Mouse (Mus musculus): ENCODE data around the gene Pef1.
A peak's percentile ranks its signal among the peaks of the same experiment; 100 is the strongest.

Gene Pef1

DNA sequence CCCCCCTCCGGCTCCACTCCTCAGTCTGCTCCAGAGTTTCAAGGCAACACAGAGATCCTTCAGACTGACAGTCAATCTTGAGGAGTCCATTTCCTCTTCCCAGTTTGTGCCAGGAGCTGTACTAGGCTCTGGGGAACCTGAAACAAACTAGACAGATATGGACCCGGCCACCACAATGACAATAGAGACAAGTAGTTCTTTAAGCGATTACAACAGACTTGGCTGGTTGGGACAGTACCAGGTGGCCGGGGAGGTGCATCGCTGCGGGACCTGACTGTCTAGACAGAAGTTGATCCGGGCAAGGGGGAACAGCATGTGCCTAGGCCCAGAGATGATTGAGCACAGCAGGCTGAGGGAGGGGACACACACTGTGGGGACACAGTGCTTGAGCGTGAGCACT, 1.2 kb upstream of the Pef1 start:
- DNase-seq, result no peak

DNA sequence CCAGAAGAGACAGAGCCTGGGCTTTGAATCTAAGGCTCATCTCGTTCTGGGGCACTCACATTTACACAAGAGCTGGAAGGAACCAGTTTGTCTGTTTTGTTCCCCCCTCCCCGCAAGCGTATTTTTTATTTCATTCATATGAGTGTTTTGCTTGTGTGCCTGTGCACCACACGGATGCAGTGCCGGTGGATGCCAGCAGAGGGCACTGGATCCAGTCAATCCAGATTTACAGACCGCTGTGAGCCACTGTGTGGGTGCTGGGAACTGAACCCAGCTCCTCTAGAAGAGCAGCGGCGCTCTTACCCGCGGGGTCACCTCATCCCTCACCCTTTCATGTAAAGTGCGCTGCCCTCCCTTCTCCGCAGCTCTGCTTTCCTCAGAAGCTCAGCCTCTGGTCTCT, 1.3 kb downstream of the Pef1 start:
- no peak for DNase-seq

DNA sequence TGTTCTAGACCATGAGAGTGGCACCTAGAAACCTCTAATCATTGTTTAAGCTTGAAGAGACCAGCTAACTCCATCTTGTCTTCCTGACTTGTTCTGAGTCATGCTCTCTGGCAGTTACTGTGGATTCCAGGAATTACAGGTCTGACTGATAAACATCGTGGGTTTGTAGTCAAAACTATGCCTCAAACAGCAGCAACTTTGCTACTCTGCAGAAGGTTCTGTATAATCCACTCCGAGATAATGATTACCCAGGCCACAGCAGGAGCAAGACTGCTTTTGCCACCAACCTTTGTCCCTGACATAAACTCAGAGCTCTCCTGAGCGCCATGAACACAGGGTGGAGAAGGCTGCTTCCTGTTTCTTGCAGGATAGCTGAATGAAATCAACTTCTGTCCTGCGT, 2.2 kb downstream of the Pef1 start:
- peak; percentile 90 for DNase-seq

- DNase-seq, result no peak
Measured at GRCm38 (mm10) chr4:130107065-130107443, 4.7 kb downstream of the Pef1 start.

DNA sequence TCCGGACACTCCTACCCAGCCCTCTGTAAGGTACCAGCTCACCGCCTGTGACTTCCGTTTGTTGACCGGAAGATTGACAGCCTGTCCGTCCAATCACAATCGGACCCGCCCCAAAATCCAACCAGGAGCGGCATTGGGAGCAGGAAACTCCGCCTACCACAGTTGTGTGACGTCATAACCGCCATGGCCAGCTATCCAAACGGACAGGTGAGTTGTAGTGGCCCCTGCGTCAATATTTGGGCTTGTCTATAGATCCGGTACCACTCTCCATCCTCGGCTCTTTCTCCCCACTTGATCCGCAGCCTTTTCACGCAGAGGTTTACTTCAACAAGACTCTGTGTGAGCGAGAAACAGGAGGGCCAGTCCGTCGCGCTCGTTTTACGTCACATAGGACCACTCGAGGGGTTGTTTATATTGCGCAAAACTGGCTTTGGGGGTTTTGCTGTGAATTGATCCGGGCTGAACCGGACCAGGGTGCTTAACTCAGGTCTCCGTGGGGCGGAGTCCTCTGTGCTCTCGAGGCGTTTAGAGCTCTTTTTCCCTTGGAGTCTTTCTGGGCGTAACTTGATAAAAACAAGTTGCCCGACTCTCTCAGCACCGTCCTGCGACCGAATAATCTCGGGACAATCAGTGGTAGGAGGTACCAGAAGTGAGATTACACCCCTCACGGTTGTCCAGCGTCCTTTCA, 5.2 kb downstream of the Pef1 start:
- DNase-seq, result peak; percentile 100

DNA sequence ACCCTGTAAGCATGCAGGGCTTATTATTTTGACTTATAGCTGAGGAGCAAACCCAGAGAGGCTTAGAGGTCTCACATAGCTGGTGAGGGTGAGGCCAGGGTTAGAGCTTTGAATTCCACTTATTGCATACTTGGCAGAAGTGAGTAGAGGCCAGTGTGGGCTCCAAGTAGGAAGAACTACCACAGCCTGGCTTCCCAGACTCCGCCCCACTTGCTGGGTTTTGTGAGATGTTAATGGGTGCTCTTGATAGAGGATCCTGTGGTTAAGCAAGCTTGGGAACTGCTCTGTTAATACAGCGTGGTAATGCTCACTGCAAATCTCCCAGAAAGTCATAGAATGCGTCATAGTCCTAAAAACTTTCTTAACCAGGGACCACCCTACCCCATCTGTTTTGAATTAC, 6.6 kb downstream of the Pef1 start:
- DNase-seq, result no peak

DNA sequence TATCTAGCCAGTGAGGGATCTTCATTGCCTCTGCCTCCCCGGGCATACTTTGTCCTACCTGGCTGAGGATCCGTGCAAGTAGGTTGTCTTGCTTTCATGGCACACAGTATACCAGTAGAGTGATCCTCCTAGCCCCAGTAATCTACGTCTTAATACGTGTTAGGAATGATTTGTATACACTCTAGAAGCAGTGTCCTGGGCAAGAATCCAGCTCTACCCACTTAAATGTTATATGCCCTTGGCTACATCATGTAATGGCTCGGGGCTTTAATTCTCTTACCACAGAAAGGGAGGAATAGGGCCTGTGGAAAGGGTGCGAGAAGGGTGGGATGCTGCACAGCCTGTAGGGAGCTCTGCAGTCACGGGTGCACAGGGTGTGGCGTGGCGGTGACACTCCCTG, 7.3 kb downstream of the Pef1 start:
- DNase-seq, result no peak

- DNase-seq, result no peak
Measured at GRCm38 (mm10) chr4:130110091-130110490, 7.7 kb downstream of the Pef1 start.

- no peak for DNase-seq
Measured at GRCm38 (mm10) chr4:130112299-130112698, 9.9 kb downstream of the Pef1 start.

DNA sequence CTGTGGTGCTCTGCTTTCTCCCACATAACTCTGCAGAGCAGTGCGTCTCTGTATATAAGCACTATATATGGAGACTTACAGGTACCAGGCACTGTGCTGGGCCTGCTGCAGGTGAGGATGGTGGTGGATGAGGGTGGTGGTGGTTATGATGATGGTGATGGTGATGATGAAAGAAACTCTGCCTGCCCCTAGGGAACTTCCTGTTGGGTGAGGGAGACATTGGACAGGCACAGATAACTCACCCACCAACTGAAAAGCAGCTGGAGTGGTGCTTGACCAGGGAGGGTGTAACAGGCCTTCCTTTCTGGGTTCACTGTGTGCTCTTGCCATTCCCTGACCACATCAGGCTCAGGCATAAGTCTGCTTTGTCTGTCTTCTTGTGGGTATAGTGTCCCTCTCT, 10.4 kb downstream of the Pef1 start:
- DNase-seq, result no peak

DNA sequence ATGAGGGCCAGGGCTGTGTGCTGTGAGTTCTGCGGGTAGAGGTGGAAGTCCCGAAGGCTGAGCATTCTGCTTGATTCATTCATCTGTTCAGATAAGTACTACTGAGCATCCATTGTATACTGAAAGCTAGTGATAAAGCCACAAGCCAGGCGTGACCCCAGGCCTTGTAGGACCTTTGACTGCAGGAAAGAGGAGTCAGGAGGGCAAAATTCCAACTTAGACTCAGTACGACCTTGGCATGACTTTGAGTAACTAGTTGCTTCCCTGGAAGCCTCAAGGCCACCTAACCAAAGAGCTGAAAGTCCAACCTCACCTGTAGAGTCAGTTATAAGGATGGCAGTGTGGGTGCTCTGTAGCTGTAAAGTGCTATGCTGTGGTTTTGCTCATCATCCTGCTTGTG, 18.4 kb downstream of the Pef1 start:
- DNase-seq, result no peak

DNA sequence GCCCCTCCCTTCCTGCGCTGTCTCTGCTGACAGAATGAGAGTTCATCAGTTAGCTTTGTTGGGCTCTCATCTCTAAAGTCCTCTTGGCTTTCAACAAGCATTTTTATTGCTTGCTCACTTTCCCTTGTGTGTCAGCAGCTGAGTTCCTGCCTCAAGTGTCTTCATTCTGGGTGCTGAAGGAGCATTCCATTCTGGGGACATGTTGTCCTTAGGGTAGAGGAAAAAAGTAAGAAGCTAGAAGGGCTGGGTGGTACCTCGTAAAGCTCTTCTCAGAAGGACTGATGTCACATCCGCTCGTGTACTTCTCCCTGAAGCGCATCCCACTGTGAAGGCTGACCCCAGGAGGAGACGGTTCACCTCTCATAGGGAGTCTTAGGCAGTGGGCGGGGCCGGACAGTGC, 19.2 kb downstream of the Pef1 start:
- DNase-seq, result no peak

- DNase-seq, result no peak
Measured at GRCm38 (mm10) chr4:130123020-130123419, 20.7 kb downstream of the Pef1 start.

DNA sequence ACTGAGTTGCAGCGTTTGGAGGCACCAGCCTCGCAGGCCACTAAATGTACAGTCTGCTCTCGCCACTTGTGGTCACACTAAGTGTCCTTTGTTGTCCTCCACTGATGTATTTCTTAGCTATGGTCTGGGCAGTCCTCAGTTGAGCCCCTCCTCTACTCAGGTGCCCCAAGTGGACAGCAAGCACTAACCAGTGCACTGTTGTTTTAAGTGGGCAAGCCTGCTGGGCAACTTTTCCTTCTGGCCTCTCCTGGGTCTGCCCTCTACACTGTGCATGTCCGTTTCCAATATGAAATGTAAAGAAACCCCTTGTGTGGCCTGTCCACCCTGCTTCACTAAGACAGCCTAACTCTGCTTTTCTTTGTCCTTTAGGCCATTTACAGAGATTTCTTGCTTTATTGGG, 21.8 kb downstream of the Pef1 start:
- DNase-seq, result no peak

- DNase-seq, result peak; percentile 28
Measured at GRCm38 (mm10) chr4:130125164-130125563, 22.8 kb downstream of the Pef1 start.

DNA sequence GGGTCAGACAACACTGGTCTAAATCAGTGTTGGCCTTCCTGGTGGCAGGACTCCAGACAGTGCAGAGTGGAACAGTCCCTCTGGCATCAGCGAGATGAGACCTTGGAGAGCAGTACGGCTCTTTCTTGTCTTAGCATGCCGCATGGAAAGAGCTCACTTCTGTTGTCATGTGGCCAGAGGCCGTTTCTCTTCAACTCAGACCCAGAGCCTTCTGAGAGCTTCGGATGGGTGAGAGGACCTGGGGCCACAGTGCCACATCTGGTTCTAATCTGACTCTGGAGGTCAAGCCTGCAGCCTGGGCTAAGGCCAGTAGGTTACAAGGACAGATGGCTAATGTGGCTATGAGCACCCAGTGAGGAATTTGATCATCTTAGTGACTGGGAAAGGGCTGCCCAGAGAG, 23.6 kb downstream of the Pef1 start:
- no peak for DNase-seq

DNA sequence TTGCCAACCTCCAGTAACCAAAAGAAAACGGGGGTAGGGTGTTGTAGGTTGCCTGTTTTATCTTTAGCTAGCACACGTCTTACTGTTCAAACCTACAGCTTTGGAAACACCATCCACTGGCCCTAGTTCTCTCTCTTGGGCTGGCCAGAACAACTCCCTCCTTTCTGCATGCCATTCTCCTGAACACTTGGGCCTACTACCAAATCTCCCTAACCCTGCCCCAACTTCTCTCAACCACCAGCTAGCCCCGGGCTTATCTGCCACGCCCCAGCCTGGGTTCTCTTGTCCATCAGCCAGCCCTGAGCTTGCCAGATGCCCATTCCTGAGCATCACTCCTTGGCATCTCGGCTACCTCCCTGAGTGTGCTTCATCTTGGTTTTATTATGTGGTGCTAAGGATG, 26.5 kb downstream of the Pef1 start:
- no peak for DNase-seq

DNA sequence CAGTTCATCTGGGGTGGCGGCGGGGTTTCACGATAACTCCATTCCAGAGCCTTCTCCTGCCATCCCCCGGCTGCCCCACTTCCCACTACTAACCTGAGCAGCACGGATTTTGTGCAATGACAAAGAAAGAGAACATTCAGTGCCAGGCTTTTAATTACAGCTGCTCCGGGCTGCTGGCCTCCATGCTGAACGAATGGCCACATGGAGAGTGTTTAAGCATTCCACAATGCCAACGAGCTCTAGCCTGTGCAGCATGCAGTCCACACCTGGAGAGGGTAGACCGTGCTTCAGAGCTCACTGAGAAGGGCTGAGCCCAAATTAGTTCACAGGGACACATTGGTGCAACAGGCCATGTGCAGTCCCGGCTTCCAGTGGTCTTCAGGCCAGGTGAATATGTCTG, 27.7 kb downstream of the Pef1 start:
- DNase-seq, result peak; percentile 62

GRCm38 (mm10) chr4:130130641-130131350, 28.4 kb downstream of the Pef1 start:
- DNase-seq, result peak; percentile 84

DNA sequence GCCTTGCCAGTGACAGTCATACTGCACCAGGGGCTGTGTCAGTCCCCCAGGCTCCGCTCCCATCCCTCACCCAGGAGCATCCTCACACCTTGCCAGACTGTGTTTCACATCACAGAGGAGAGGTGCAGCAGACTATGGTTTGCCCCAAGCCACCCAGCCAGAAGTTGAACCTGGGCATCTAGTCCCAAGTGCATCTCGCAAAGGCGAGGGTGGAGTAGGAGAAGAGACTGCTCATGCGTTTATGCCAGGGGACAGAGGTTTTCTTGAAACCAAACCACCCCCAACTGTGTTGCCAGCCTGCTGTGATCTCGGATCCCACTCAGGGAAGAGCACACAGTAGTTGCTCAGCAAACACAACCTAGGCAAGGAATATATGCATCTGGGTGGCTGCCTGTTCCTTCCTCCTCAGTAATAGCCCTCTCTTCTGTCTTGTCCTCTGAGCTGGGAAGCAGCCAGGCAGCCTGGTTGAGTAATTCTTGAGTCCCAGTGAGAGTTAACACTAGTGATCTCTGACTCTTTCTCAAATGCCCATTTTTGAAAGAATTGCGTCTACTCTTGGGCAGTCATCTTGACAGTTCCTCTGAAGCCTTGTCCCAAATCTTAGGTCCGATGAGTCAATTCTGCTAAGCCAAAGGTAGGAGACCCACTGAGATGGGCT, 29.2 kb downstream of the Pef1 start:
- peak; percentile 65 for DNase-seq

DNA sequence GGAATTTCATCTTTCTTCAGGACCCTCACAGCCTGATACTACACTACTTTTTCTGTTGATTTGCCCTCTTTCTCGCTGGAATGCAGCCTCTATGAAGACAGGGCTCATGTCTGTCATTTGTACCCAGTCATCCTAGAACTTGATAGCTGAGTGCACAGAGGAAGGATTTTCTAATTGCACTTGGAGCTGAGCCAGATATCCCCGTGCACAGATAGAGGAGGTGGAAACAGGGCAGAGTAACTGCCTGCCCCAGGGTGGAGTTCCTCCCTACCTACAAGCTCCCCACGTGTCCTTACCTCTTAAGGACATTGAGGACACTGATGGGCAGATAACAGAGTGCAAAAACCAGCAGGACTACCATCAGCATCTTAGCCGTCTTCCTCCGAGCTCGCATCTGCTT, 31.0 kb downstream of the Pef1 start:
- no peak for DNase-seq

DNA sequence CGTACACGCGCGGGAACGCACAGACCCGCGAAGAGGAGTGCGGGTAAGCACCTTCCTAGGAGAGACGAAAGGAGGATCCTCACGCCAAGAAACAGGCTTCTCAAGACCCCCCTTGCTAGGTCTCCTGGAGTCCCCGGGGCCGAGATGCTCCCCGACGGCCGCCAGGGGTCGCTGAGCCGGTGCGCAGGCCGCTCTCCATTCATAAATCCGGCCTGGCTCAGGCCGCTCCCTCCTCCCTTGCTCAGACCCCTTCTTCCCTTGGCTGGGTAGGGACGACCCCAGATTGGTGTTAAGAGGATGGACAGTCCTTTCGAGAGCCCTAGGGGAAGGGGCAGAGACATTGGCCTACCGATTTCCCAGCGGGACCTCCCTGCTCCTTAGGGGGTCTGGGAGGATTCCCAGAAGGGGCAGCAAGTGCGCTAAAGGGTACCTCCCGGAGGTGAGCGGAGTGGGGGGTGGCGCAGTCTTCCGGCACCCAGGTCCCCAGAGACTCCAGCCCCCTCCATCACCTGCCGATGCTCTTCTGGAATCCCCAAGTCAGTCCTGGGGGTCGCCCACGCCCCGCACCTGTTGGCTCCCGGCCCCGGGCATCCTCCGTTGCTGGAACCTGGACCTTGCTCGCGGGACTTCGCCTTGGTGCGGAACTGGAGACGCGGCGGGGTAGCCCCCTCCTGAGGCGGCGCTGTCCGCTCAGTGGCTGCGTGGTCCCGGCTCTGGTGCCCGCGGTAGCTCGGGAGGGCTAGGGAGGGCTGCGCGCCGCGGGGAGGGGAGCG, 36.3 kb downstream of the Pef1 start:
- peak; percentile 67 for DNase-seq

DNA sequence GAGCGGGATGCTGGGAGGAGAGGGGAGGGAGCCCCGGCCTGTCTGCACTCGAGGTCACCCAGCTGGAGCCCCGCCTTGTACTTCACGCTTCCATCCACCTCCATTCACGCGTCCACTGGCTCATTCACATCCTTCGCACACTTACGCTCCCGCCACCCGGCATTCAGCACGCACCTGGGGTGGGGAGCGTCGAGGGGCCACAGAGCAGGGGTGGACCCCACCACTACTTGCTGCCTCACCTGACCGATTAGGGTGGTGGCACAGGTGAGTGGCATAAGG, 36.8 kb downstream of the Pef1 start, which contains the start of gene Hcrtr1:
Gene Hcrtr1 (minus strand): TSS at position 146 of the 279 bp plus-strand sequence.
- DNase-seq, result no peak

GRCm38 (mm10) chr4:130140992-130141402, 38.6 kb downstream of the Pef1 start:
- DNase-seq, result no peak
